Mouse (Mus musculus) retina, adult 2 months (tissue): Measurements from ENCODE around the gene Ylpm1.

Experiments used
- DNase-seq: peaks from one replicate; pipeline ENCODE4 v3.0.0-alpha.2; 2012; ENCODE audit warnings: low read depth, low spot score

Ylpm1 gene

GRCm38 (mm10) chr12:84996083-84996496 is at the start of gene Ylpm1:
TSS of gene Ylpm1 (plus strand) at chr12:84996321.
- peak; percentile 98 for DNase-seq

DNA sequence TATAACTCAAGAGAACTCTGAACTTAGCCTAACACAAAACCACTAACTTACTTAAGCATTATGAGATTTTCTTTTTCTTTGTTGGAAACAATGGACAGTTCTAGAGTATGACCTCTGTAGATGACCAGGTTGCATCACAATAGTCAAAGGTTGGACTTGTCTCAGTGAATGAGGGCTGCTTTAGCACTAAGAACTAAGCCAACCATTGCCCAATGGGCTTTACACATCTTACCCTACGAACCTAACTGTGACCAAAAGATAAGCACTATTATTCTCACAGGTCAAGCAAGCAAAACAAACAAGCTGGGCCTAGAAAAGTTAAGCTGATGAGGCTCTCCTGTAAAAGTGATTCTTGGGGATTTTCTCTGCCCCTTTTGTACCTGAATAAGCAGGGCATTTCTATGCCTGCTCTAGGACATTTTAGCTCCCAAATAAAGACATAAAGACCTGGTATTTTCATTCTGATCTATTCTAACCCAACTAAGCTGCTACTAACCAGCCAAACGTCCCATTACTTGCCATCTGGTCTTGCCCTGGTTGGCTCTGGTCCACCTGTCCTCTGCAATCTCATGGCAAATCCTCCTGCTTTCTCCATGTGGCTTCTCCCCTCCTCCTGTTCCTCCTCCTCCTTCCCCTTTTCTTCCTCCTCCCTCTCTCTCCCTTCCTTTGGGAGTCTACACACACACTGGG is 48.1 kb upstream of the Ylpm1 start:
- DNase-seq: no peak

- DNase-seq: no peak
Measured at GRCm38 (mm10) chr12:84948584-84949285, 47.4 kb upstream of the Ylpm1 start.

DNA sequence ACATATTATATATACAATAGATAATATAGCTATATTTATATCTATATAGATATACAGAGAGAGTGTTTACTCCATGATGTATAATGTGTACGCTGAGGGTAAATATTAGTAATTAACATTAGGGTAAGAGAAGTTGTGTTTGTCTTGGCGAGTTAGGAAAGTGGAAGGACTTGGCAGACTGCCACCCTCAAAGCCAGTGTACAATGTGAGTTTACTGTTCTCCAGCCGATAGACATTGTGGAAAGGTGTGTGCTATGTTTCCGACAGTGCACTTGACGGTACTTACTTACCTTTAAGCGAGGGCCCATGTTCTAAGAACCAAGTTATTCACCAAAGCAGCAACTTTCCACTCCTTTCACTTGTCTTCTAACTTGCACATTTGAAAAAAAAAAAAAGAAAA is 45.4 kb upstream of the Ylpm1 start:
- no peak for DNase-seq

DNA sequence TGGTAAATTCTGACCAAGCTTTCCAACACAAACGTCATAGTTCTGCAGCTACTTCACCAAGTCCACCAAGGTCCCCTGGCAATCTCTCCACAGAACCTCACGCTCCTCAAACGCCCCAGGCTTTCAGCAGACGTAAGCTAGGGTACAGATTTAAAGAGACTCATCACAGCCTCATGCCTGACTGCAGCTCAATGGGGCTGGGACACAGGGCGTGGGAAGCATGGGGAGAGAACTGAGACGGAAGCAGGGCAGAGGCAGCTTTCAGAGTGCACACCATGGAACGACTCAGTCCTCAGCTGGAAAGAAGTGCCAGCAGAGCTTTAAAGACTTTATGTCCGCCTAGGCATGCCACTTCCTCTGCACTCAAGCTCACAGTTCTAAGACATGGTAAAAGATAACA is 44.6 kb upstream of the Ylpm1 start:
- no peak for DNase-seq

DNA sequence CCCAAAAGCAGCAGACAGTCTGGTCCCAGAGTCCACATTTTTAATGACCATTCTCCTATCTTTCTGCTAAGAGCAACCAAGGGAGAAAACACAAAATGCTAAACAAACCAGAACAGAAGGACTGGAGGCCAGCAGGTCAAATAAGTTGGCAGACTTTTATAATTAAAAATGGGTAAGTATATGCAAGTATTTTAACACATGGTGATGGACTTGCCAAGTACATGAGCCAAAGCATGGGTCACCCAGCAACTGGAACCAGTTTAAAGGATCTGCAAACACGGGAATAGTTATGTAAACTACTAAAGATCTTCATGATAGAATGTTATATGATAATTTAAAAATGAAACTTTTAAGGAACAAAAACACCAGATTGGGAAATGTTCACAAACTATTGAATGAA is 43.8 kb upstream of the Ylpm1 start:
- DNase-seq: no peak

- DNase-seq: no peak
Measured at GRCm38 (mm10) chr12:84956317-84956716, 39.8 kb upstream of the Ylpm1 start.

GRCm38 (mm10) chr12:84958794-84959356 is 37.2 kb upstream of the Ylpm1 start:
- no peak for DNase-seq

- no peak for DNase-seq
Measured at GRCm38 (mm10) chr12:84962606-84963005, 33.5 kb upstream of the Ylpm1 start.

GRCm38 (mm10) chr12:84968831-84969655 is 27.1 kb upstream of the Ylpm1 start:
- DNase-seq: no peak

DNA sequence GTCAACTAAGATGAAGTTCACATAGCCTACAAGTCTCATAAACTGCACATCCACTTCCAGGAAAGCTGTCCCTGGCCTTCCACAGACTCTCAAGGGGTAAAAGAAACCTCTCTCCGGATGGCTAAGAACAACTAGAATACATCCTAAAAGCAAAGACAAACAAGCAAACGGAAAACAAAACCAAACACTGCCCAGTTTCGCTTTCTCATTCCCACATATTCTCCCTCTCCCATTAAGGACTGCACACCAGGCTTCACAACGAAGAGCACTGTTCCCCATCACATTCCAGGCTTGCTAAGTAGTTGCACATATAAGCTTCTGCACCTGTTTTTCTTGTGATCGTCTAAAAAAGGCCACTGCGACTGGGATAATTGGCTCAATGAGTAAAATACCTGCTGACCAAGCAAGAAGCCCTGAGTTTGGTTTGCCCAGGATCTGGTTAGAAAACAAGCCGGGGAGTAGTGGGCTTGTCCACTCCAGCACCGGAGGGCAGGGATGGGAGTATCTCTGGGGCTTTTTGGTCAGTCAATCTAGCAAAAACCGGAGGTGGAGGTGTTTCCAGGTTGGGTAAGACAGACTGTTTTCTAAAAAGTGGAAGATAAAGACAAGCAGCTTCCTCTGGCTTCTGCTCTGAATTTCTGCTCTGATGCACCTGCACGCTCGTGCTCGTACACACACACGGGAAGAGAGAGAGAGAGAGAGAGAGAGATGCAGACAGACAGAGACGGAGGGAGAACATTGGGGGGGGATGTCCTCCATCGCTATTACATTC is 26.3 kb upstream of the Ylpm1 start:
- DNase-seq: no peak

DNA sequence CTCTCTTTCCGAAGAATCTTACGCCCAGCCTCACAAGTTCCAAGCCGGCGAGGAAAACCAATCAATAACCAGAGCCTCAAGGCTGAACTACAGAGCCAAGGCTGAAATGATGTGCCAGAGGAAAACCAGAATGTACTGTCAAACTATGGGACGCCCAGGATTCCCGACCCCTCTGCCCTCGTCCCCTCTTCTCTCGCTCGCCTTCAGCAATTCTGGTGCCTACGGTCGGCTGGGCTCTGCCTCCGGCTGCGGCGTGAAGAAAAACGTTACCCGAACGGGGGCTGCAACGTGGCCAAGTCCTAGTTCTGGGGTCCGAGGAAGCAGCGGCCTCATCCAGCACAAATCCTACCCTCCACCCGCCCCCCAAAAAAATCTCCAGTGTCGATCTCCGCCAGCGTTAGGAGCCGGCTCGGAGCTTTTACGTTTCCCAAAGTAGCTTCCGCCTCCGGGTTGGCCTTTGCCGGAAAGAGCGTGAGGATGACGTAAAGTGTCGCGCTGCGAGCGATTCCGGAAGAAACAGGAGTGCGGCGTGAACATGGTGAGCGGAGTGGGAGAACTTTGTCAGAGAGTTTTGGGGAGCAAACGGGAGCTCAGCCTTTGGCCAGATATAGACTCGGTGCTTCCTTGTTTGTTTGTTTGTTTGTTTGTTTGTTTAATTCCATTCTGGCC is 25.6 kb upstream of the Ylpm1 start, which contains the start of the genes Fcf1 and Arel1:
TSS of gene Fcf1 (plus strand) at position 470 of the 669 bp plus-strand sequence.
TSS of gene Arel1 (minus strand) at position 473 of the 669 bp plus-strand sequence.
- DNase-seq: peak; percentile 83

DNA sequence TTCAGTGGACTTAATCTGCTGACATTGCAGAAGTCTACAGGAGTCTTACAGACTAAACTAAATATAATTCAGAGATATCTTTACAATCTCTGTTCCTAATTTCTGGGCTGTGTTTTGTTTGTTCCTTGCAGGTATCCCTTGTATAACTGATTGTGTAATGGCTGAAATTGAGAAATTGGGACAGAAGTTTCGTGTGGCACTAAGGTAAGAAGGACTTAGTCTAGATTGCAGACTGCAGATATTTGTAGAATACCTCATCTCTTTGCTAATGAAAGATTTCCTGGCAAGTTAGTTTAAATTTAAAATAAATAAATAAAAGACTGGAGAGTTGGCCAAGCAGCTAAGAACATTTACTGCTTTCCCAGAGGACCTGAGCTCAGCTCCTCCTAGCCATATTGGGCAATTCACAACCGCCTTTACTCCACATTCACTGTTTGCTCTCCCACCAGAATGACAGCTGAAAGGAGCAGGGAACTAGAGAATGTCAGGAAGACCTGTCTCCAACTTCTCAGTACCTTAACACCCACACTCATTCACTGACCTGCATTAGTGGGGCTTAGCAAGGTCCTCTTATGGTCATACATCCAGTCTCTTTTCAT is 16.8 kb upstream of the Ylpm1 start:
- DNase-seq: no peak

GRCm38 (mm10) chr12:84989456-84989855 is 6.7 kb upstream of the Ylpm1 start:
- no peak for DNase-seq

DNA sequence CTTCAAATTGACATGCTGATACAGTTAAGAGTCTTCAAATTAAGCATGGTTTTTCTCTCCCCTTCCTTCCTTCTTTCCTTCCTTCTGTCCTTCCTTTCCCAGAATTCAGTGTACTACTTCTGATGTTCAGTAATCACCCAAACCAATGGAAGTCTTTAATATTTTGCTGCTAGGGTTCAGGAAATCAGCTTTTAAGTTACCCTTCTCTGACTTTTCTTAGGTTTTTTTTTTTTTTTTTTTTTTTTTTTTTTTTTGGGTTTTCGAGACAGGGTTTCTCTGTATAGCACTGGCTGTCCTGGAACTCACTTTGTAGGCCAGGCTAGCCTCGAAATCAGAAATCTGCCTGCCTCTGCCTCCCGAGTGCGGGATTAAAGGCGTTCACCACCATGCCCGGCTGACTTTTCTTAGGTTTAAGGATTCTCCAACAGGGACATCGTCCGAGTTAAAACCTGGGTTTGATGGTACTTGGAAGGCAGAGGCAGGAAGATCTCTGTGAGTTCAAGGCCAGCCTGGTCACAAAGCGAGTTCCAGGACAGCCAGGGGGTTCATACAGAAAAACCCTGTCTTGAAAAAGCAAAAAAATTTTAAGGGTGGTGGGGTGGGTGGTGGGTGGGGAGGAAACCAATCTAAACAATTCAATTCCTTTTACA is 884 bp upstream of the Ylpm1 start:
- no peak for DNase-seq

DNA sequence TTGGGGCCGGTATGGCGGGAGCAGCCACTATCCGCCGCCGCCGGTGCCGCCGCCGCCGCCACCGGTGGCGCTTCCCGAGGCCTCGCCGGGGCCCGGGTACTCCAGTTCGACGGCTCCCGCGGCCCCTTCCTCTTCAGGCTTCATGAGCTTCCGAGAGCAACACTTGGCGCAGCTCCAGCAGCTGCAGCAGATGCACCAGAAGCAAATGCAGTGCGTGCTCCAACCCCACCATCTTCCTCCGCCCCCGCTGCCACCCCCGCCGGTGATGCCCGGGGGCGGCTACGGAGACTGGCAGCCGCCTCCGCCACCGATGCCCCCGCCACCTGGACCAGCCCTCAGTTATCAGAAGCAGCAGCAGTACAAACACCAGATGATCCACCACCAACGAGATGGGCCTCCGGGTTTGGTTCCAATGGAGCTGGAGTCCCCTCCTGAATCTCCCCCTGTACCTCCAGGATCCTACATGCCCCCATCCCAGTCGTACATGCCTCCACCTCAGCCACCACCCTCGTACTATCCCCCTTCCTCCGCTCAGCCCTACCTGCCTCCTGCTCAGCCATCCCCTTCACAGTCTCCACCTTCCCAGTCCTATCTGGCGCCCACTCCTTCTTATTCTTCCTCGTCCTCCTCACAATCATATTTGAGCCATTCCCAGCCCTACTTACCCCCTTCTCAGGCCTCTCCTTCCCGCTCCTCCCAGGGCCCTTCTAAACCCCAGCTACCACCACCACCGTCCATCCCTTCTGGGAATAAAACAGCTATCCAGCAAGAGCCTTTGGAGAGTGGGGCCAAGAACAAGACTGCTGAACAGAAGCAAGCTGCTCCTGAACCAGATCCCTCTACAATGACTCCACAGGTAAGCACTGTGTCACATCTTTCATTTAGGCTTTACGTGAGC is 629 bp downstream of the Ylpm1 start:
- peak; percentile 8 for DNase-seq

GRCm38 (mm10) chr12:84999053-84999452 is 2.9 kb downstream of the Ylpm1 start:
- no peak for DNase-seq

- DNase-seq: no peak
Measured at GRCm38 (mm10) chr12:85006206-85006605, 10.1 kb downstream of the Ylpm1 start.

- no peak for DNase-seq
Measured at GRCm38 (mm10) chr12:85007021-85007420, 10.9 kb downstream of the Ylpm1 start.
